Mouse (Mus musculus): ENCODE data around the gene Nat8f2. TPM values are rescaled to one million over a fixed set of nuclear protein-coding genes. Genes with fewer than 3 reads are reported as not detected.
"Not testable (repeated sequence)": the region's sequence is repeated elsewhere in the genome, so short reads cannot be mapped to it uniquely, and the experiment has no call there.

The Nat8f2 gene
- polyA plus RNA-seq, 1 experiment from 2014 or later = not detected

GRCm38 (mm10) chr6:85846921-85847320 is 22.0 kb downstream of the Nat8f2 start:
- Histone ChIP-seq H3K9me3 (ENCODE audit: control insufficient read depth, low read length) (no peaks in the 10 kb centered on the region), H3K27ac (replicated peaks in 1 of 2; ENCODE audit: control insufficient read depth in 1 of 2, insufficient read depth in 1 of 2, low read depth in 2 of 2, low read length in 2 of 2) (no peak overlapping the region), H3K36me3 (ENCODE audit: control insufficient read depth, insufficient read depth, low read length) (no peaks in the 10 kb centered on the region), H3K4me3 (ENCODE audit: control insufficient read depth in 1 of 2, insufficient read depth in 1 of 2, low read depth in 1 of 2, low read length in 2 of 2) (no peak overlapping the region), H3K4me1 (ENCODE audit: control insufficient read depth in 2 of 2, insufficient read depth in 2 of 2, low read length in 2 of 2) (no peaks in the 10 kb centered on the region), H3K27me3 (ENCODE audit: control insufficient read depth, insufficient read depth, low read length) (no peaks in the 10 kb centered on the region), H3K9ac (ENCODE audit: low read length) (no peak overlapping the region), H3K4me2 (ENCODE audit: low read length) (no peak overlapping the region)
- no peak for ATAC-seq (ENCODE audit: insufficient number of reproducible peaks, insufficient read depth, low FRiP score, low read depth)
- 32% methylated on average over 1 of the region's 1 CpGs for WGBS

DNA sequence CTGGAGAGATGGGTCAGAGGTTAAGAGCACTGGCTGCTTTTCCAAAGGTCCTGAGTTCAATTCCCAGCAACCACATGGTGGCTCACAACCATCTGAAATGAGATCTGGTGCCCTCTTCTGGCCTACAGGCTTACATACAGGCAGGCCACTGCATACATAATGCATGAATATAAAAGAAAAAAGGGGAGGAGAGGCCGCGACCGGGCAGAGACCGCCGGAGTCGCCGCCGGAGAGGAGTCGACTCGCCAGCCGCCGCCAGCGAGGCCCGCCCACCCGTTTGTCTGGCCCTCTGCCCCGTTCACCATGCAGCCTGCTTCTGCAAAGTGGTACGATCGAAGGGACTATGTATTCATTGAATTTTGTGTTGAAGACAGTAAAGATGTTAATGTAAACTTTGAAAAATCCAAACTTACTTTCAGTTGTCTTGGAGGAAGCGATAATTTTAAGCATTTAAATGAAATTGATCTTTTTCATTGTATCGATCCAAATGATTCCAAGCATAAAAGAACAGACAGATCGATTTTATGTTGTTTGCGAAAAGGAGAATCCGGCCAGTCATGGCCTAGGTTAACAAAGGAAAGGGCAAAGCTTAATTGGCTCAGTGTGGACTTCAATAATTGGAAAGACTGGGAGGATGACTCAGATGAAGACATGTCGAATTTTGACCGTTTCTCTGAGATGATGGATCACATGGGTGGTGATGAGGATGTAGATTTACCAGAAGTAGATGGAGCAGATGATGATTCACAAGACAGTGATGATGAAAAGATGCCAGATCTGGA is 25.1 kb downstream of the Nat8f2 start:
- H3K4me3 ChIP-seq (ENCODE audit: control insufficient read depth in 1 of 2, insufficient read depth in 1 of 2, low read depth in 1 of 2, low read length in 2 of 2); H3K36me3 ChIP-seq (ENCODE audit: control insufficient read depth, insufficient read depth, low read length); H3K9ac ChIP-seq (ENCODE audit: low read length); H3K27ac ChIP-seq (replicated peaks in 1 of 2; ENCODE audit: control insufficient read depth in 1 of 2, insufficient read depth in 1 of 2, low read depth in 2 of 2, low read length in 2 of 2); ATAC-seq (ENCODE audit: insufficient number of reproducible peaks, insufficient read depth, low FRiP score, low read depth); H3K27me3 ChIP-seq (ENCODE audit: control insufficient read depth, insufficient read depth, low read length); H3K4me2 ChIP-seq (ENCODE audit: low read length); H3K4me1 ChIP-seq (ENCODE audit: control insufficient read depth in 2 of 2, insufficient read depth in 2 of 2, low read length in 2 of 2); H3K9me3 ChIP-seq (ENCODE audit: control insufficient read depth, low read length): not testable (repeated sequence)
- WGBS = 68% methylated on average over 25 of the region's 25 CpGs

GRCm38 (mm10) chr6:85839982-85840381 is 29.0 kb downstream of the Nat8f2 start:
- Histone ChIP-seq H3K4me1 (ENCODE audit: control insufficient read depth in 2 of 2, insufficient read depth in 2 of 2, low read length in 2 of 2) (no peaks in the 10 kb centered on the region), H3K9ac (ENCODE audit: low read length) (no peak overlapping the region), H3K4me2 (ENCODE audit: low read length) (no peak overlapping the region), H3K9me3 (ENCODE audit: control insufficient read depth, low read length) (no peaks in the 10 kb centered on the region), H3K4me3 (ENCODE audit: control insufficient read depth in 1 of 2, insufficient read depth in 1 of 2, low read depth in 1 of 2, low read length in 2 of 2) (no peak overlapping the region), H3K36me3 (ENCODE audit: control insufficient read depth, insufficient read depth, low read length) (no peaks in the 10 kb centered on the region), H3K27me3 (ENCODE audit: control insufficient read depth, insufficient read depth, low read length) (no peaks in the 10 kb centered on the region), H3K27ac (replicated peaks in 1 of 2; ENCODE audit: control insufficient read depth in 1 of 2, insufficient read depth in 1 of 2, low read depth in 2 of 2, low read length in 2 of 2) (no peak overlapping the region)
- no peak for ATAC-seq (ENCODE audit: insufficient number of reproducible peaks, insufficient read depth, low FRiP score, low read depth)
- 65% methylated on average over 4 of the region's 4 CpGs for WGBS

GRCm38 (mm10) chr6:85838674-85839073 is 30.3 kb downstream of the Nat8f2 start:
- Histone ChIP-seq H3K27ac (replicated peaks in 1 of 2; ENCODE audit: control insufficient read depth in 1 of 2, insufficient read depth in 1 of 2, low read depth in 2 of 2, low read length in 2 of 2) (no peak overlapping the region), H3K4me3 (ENCODE audit: control insufficient read depth in 1 of 2, insufficient read depth in 1 of 2, low read depth in 1 of 2, low read length in 2 of 2) (no peak overlapping the region), H3K9me3 (ENCODE audit: control insufficient read depth, low read length) (no peaks in the 10 kb centered on the region), H3K9ac (ENCODE audit: low read length) (no peak overlapping the region), H3K27me3 (ENCODE audit: control insufficient read depth, insufficient read depth, low read length) (no peaks in the 10 kb centered on the region), H3K36me3 (ENCODE audit: control insufficient read depth, insufficient read depth, low read length) (no peaks in the 10 kb centered on the region), H3K4me1 (ENCODE audit: control insufficient read depth in 2 of 2, insufficient read depth in 2 of 2, low read length in 2 of 2) (no peaks in the 10 kb centered on the region), H3K4me2 (ENCODE audit: low read length) (no peak overlapping the region)
- no peak for ATAC-seq (ENCODE audit: insufficient number of reproducible peaks, insufficient read depth, low FRiP score, low read depth)
- 80% methylated on average over 8 of the region's 8 CpGs for WGBS

DNA sequence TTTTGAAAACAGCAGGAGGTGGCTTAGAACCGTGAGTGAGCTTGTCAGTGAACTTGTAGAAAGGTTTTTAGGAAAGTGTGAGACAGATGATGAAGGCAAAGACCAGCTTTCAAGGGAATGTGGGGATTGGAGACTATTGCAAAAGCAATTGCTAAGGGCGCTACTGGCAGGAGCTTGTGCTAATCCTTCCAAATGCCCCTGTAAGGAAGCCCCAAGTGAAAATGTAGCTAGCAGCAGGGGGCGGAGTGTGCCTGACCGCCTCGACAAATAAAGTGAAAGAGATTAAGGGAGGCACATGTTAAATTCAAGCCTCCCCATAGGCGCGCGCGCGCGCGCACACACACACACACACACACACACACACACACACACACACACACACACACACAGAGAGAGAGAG is 31.7 kb downstream of the Nat8f2 start:
- not testable (repeated sequence) for H3K9ac ChIP-seq (ENCODE audit: low read length); H3K4me3 ChIP-seq (ENCODE audit: control insufficient read depth in 1 of 2, insufficient read depth in 1 of 2, low read depth in 1 of 2, low read length in 2 of 2); H3K9me3 ChIP-seq (ENCODE audit: control insufficient read depth, low read length); H3K4me1 ChIP-seq (ENCODE audit: control insufficient read depth in 2 of 2, insufficient read depth in 2 of 2, low read length in 2 of 2); H3K27me3 ChIP-seq (ENCODE audit: control insufficient read depth, insufficient read depth, low read length); ATAC-seq (ENCODE audit: insufficient number of reproducible peaks, insufficient read depth, low FRiP score, low read depth); H3K27ac ChIP-seq (replicated peaks in 1 of 2; ENCODE audit: control insufficient read depth in 1 of 2, insufficient read depth in 1 of 2, low read depth in 2 of 2, low read length in 2 of 2); H3K36me3 ChIP-seq (ENCODE audit: control insufficient read depth, insufficient read depth, low read length)
- WGBS = 4% methylated on average over 12 of the region's 12 CpGs
- peak overlapping the region; percentile 49 for H3K4me2 ChIP-seq (ENCODE audit: low read length)

- not testable (repeated sequence) for H3K27ac ChIP-seq (replicated peaks in 1 of 2; ENCODE audit: control insufficient read depth in 1 of 2, insufficient read depth in 1 of 2, low read depth in 2 of 2, low read length in 2 of 2); ATAC-seq (ENCODE audit: insufficient number of reproducible peaks, insufficient read depth, low FRiP score, low read depth); H3K4me3 ChIP-seq (ENCODE audit: control insufficient read depth in 1 of 2, insufficient read depth in 1 of 2, low read depth in 1 of 2, low read length in 2 of 2); H3K36me3 ChIP-seq (ENCODE audit: control insufficient read depth, insufficient read depth, low read length); H3K9me3 ChIP-seq (ENCODE audit: control insufficient read depth, low read length); H3K9ac ChIP-seq (ENCODE audit: low read length); H3K27me3 ChIP-seq (ENCODE audit: control insufficient read depth, insufficient read depth, low read length); H3K4me1 ChIP-seq (ENCODE audit: control insufficient read depth in 2 of 2, insufficient read depth in 2 of 2, low read length in 2 of 2)
- 9% methylated on average over 9 of the region's 9 CpGs for WGBS
- H3K4me2 ChIP-seq (ENCODE audit: low read length) = peak overlapping the region; percentile 49
Observed at GRCm38 (mm10) chr6:85836827-85837226, 32.1 kb downstream of the Nat8f2 start.

DNA sequence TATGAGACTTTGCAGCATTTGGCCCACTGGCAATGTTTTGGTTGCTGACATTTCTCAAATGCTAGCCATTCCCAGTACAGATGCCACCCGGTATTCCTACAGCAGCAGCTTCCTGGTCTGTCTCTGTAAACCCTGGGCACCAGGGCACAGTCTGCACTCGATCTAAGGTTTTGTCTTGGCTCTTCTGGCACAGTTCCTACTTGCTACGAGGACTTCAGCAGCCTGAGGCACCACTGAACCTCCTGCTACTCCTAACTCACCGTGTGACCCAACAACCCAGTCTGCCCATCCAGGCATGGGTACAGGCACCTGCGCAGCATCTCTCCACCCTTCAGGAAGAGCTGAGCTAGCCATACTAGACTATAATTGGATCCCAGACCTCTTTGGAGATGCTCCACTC is 32.9 kb downstream of the Nat8f2 start:
- not testable (repeated sequence) for H3K4me2 ChIP-seq (ENCODE audit: low read length); H3K36me3 ChIP-seq (ENCODE audit: control insufficient read depth, insufficient read depth, low read length); H3K9ac ChIP-seq (ENCODE audit: low read length); ATAC-seq (ENCODE audit: insufficient number of reproducible peaks, insufficient read depth, low FRiP score, low read depth); H3K9me3 ChIP-seq (ENCODE audit: control insufficient read depth, low read length); H3K4me1 ChIP-seq (ENCODE audit: control insufficient read depth in 2 of 2, insufficient read depth in 2 of 2, low read length in 2 of 2); H3K27me3 ChIP-seq (ENCODE audit: control insufficient read depth, insufficient read depth, low read length); H3K27ac ChIP-seq (replicated peaks in 1 of 2; ENCODE audit: control insufficient read depth in 1 of 2, insufficient read depth in 1 of 2, low read depth in 2 of 2, low read length in 2 of 2); H3K4me3 ChIP-seq (ENCODE audit: control insufficient read depth in 1 of 2, insufficient read depth in 1 of 2, low read depth in 1 of 2, low read length in 2 of 2)
- 77% methylated on average over 5 of the region's 5 CpGs for WGBS

DNA sequence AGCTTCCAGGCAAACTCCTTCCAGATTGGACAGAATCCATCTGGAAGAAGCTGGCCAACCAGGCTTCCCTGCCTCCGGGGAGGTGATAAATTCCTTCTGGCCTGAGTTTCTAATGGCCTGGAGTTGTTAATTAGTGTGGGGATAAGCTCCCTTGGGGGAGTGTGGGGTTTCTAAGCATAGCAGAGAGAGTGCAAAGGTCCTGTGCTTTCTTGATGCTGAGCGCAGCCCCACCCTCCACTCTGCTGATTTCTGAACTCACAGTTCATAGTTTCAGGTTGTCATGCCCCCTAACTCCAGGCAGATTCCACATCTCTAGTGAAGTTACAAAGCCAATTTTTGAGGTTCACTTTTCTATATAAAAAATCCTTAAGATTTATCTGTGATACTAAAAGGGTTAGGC is 33.9 kb downstream of the Nat8f2 start:
- not testable (repeated sequence) for H3K4me3 ChIP-seq (ENCODE audit: control insufficient read depth in 1 of 2, insufficient read depth in 1 of 2, low read depth in 1 of 2, low read length in 2 of 2); H3K36me3 ChIP-seq (ENCODE audit: control insufficient read depth, insufficient read depth, low read length); H3K27me3 ChIP-seq (ENCODE audit: control insufficient read depth, insufficient read depth, low read length); ATAC-seq (ENCODE audit: insufficient number of reproducible peaks, insufficient read depth, low FRiP score, low read depth); H3K4me1 ChIP-seq (ENCODE audit: control insufficient read depth in 2 of 2, insufficient read depth in 2 of 2, low read length in 2 of 2); H3K27ac ChIP-seq (replicated peaks in 1 of 2; ENCODE audit: control insufficient read depth in 1 of 2, insufficient read depth in 1 of 2, low read depth in 2 of 2, low read length in 2 of 2); H3K4me2 ChIP-seq (ENCODE audit: low read length); H3K9me3 ChIP-seq (ENCODE audit: control insufficient read depth, low read length); H3K9ac ChIP-seq (ENCODE audit: low read length)
- WGBS = 56% methylated on average over 1 of the region's 2 CpGs
